Mouse (Mus musculus) megakaryocyte, adult 5-6 weeks (primary cell): ENCODE data around the gene Pou4f1. TPM values are rescaled to one million over a fixed set of nuclear protein-coding genes. Genes with fewer than 3 reads are reported as not detected.
A peak's percentile ranks its signal among the peaks of the same experiment; 100 is the strongest.
"Not testable (repeated sequence)": the region's sequence is repeated elsewhere in the genome, so short reads cannot be mapped to it uniquely, and the experiment has no call there.

Experiments used
- ATAC-seq: 2 replicates; pipeline ENCODE4 v1.8.0; 2016; ENCODE audit warnings: mild to moderate bottlenecking, inconsistent platforms; ENCODE audit not compliant: poor library complexity, severe bottlenecking
- total RNA-seq, 2 experiments: library from RNA; stranded (forward) in 1 of 2; stranded (reverse) in 1 of 2; fragments of 153-499, 151-499 nt in 1 of 2; fragments of 221-1000, 200-1000 nt in 1 of 2; gene quantifications; 2 replicates each; pipeline versions ENCODE4 v1.2.3 to v1.2.4; 2015 to 2017

Gene Pou4f1
- total RNA-seq (2015) (not detected in 2 replicates), total RNA-seq (2017) (not detected in 2 replicates)

GRCm38 (mm10) chr14:104467966-104468622 lies at the start of gene Pou4f1:
Gene Pou4f1, minus strand, starts transcription at chr14:104467999.
- peak; percentile 31; the same call in 1 of the 2 replicates for ATAC-seq

- peak; percentile 30; the same call in 1 of the 2 replicates for ATAC-seq
These were observed 43.9 kb upstream of the Pou4f1 start for GRCm38 (mm10) chr14:104511664-104512063.

DNA sequence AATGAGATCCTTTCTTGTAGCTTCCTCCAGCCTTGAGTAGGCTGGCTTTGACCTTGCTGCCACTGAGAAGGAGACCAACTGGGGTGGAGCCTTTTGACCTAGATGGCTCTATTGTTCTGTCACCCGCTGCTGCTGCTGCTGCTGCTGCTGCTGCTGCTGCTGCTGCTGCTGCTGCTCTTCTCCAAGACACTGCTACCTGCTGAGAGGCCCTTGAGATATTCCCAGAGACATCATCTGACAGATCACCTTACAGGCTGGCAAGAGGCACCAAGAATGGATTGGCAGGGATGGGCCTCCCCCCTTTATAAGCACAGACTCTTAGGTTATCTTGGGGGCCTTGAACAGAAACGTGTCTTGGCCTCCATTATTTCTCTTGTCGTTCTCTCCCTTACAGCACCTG lies 35.0 kb upstream of the Pou4f1 start:
- ATAC-seq = not testable (repeated sequence)

DNA sequence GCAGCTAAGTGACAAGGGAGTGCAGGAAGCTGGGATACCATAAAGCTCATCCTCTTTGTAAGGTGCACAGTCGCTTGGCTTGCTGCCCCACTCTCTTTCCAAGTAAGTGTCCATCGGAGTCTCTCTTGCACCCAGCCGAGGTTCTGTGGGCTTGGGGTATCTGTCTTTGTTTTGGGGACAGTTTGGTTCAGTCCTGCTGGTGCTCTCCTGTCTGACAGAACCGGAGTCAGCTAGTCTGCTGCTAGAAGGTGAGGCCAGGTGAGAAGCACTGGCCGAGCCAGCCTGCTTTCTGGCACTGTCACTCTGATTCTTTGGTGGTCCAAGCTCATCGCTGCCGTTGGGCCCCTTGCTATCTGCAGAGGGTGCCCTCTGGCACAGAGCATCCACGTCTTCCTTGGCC lies 12.0 kb upstream of the Pou4f1 start:
- ATAC-seq = no peak

DNA sequence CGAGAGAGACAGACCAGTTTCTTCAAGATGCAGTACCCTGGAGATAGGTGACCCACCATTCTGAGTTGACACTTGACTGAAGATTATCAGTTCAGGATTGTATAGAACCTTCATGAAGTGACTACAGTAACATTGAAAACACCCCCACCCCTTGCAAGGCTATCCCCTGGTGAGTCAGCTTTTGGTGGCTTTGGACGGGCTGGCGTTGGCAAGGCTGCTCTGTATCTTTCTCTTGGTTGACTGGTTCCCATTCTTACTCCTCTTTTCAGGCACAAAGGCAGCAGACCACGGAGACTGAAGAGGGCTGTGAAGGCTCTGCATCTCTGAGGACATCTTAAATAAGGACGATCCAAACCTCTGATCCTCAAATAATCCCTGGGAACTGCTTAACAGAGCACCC lies 10.8 kb upstream of the Pou4f1 start:
- no peak for ATAC-seq

DNA sequence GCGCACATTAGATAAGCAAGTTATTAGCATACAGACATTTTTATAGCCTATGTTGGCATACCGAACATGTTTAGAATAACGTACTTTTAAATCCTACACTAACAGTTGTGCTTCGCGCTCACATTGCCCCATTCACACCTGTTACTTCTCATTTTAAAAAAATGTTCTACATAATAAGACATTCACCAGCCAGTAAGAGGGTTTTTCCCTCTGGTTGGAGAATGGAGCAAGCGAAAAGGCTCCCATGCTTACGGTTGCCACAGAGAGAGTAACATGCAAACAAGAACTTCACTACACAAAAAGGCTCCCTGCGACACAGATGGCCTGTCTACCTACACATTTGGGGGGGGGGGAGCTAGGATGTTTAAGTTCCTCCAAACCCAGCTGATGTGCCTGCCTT lies 9.8 kb upstream of the Pou4f1 start:
- no peak for ATAC-seq

DNA sequence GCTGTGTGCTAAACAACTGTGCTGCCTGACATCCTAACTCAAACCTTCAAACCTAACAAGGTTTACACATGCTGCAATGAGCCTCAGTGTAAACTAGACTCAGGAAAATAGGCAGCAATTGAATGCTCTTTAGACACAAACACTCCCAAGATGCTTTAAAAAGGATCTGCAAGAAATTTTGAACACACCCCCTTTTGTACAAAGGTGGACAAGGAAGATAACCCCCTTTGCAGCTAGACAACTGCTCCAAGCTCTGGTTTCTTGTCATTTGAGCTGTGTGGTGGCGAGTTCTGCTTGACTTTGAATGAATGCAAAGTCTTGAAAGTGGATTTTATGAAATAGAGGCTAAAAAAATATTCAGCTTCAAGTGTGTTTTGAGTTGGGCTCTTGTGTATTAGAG lies 7.6 kb upstream of the Pou4f1 start:
- ATAC-seq = no peak

DNA sequence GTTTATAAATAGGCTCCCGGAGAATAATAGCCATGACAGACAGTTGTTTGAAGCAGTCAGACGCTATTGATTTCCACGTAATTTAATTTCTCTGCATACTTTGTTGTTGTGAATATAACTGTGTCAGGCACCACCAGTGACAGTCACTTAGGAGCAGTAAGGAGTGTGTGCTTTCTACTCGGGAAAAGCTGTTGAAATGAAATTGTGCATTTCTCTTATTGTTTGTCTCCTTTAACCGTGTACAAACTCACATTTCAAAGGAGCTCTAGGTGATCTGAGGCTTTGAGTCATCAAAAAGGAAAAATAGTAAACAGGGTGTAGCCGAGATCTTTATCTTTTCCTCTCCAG lies 798 bp upstream of the Pou4f1 start:
- no peak for ATAC-seq

GRCm38 (mm10) chr14:104467133-104467965 lies 450 bp downstream of the Pou4f1 start:
- ATAC-seq = no peak

DNA sequence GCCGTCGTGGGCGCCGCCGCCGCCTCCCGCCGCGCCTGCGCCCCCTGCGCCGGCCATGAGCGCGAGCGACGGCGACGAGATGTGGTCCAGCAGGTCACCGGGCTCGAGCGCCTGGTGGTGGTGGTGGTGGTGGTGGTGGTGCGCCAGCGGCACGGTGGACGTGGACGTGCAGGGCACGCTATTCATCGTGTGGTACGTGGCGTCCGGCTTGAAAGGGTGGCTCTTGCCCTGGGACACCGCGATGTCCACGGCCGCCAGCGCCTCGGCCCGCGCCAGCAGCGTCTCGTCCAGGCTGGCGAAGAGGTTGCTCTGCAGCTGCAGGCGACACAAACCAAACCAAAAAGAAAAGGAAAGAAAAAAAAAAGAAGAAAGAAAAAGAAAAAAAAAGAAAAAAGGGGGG lies 1.2 kb downstream of the Pou4f1 start:
- no peak for ATAC-seq

- peak; percentile 66 for ATAC-seq
These were observed 2.1 kb downstream of the Pou4f1 start for GRCm38 (mm10) chr14:104465483-104466235.

- ATAC-seq = no peak
These were observed 3.0 kb downstream of the Pou4f1 start for GRCm38 (mm10) chr14:104464841-104465240.

DNA sequence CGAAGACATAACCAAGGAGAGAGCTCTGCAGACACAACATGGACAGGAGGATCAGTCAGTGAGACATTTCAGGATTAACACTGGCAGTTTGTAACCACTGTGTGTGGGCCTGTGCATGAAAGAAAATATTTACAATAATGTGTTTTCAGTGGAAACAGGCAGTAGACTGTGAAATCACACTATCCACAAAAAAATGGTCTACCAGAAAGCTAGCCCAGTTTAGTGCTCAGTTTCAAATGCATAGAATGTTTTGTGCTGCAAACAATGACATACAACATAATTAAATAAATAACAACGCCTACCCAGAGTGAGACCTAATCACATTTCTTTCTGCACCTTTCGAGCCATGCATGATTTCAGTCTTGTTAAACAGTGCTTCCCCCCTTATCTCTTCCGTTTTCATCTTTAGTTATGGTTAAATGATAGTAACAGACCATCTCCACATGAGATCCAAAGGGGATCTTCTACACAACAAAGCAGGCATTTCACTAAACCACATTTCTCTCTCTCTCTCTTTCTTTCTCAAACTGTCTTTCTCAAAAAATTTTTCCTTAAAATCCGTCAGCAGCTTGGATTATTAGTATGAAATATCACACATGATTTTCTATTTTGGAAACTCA lies 4.1 kb downstream of the Pou4f1 start:
- no peak for ATAC-seq

DNA sequence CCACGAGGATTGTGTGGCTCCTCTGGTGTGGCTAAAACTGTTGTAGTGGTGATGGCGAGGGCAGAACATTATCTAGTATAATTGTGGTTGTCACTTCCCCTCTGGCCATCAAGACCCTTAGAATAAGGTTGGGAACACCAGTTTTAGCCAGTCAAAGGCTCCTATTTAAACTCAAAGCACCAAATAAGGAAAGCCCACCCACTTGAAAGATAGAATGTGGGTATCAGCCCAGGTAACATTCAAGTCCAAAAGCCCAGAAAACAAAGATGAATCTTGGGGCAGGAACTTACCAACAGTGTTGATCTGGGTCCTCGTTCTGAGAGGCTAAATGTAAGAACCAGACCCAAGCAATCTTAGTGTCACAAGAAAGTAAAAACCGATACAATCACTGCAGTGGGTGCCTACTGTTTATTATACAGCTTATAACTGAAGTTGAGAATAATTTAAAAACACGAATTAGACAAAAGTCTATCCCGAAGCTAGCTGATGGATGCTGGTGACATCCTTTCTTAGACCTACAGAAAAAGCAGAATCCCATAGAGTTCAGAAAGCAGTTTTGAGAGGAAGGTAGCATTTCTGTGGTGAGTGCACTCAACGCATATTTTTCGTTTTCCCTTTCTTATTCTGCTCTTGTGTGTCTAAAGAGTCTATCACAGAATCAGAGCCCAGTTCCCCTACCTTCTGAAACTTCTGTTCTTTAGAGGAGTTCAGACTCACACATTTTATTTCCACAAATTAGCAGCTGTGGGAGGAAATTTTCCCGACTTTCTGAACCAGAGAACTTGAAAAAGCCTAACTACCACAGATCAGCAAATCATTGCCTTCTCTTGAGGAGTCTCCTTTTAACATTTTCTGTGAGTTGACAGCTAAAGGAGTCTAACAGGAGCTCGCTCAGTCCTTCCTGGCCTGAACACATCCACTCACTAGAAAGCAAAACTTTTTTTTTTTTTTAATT lies 6.2 kb downstream of the Pou4f1 start:
- no peak for ATAC-seq

DNA sequence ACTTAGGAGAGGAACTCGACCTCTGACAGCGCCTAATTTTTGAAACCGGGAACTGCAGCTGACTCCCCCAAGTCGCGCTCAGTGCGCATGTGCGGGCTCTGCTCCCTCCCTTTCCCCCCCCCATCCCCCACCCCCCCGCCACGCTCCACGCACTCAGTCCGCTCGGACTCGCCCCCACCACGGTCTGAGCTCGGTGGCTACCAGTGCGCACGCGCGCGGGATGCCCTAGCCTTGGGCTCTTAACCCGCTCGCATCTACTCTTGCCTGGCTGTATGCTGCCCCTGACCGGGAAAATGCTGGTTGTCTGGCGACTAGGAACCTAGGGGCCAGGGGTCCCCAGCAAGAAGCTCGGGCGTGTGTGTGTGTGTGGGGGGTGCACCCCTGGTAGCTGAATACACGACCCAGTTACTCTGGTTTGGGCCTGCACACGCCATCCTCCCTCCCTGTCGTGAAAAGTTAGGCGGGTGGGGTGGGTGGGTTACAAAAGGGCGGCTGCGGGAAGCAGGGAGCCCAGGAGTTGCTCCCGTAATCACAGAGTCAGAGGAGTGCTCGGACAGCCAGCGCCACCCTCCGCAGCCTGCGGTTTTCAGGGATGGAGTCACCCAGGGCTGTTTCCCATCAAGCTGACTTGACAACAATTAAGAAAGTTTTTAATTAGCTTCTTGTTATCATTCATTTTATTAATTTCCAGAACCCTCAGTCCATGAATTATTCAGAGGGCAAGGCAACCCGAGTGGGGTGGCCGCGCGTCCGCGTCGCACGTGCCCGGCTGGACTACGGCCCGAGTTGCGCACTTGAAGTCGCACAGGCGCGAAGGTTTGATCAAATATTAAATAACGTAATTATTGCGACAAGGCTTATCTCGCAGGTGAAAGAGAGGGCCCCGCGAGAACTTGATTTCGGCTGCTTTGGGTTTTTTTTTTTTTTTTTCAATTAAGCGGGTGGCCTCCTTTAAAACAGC lies 7.2 kb downstream of the Pou4f1 start:
- ATAC-seq = no peak; the same call in 1 of the 2 replicates

DNA sequence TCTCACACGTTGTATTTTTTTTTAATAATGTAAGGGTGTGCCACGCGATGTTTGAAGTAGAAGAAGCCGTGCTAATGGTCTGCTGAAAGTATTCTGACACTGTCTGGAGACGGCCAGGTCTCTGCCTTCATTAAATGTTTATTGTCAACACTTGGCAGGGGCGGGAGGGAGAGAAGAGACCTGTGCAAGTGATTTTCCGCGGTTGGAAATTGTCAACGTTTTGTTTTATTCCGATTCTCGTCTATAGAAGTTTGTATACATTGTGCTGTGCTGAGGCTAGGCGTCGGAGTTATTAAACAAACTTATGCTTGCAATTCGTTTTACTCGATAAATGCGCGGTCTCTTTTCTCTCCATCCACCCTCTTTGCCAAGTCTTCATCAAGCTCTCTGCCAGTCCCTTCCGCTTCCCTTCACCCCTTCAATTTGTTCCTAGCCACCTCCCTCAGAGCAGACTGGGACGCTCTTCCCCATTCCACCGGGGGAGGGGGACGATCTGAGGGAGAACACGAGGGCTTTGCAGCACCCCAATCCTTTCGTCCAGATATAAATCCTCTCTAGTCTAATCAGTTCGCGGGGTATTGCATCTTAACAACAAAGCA lies 8.2 kb downstream of the Pou4f1 start:
- no peak for ATAC-seq

GRCm38 (mm10) chr14:104458728-104459512 lies 8.9 kb downstream of the Pou4f1 start:
- no peak for ATAC-seq
